Mouse (Mus musculus): ENCODE measurements around the gene Ppp1r3g. TPM values are rescaled to one million over a fixed set of nuclear protein-coding genes. Genes with fewer than 3 reads are reported as not detected.
A peak's percentile ranks its signal among the peaks of the same experiment; 100 is the strongest.

Gene Ppp1r3g
- polyA plus RNA-seq (2012; rRNA removed): 0.29 and 0.47 TPM in 2 replicates

- TF ChIP-seq CTCF (IDR thresholded peaks at IDR 0.05; ENCODE audit: borderline replicate concordance, extremely low read depth, insufficient read depth, insufficient read length) (no peak), POLR2A (IDR thresholded peaks at IDR 0.05; ENCODE audit: borderline replicate concordance, extremely low read depth, insufficient read depth, insufficient read length, poor library complexity, severe bottlenecking) (no peak)
- no peak for DNase-seq (ENCODE audit: low read depth)
Observed at GRCm38 (mm10) chr13:35958539-35958938, at the start of gene Ppp1r3g. Gene Ppp1r3g (plus strand): TSS chr13:35958839.

GRCm38 (mm10) chr13:35911476-35911875 is 47.2 kb upstream of the Ppp1r3g start:
- TF ChIP-seq CTCF (IDR thresholded peaks at IDR 0.05; ENCODE audit: borderline replicate concordance, extremely low read depth, insufficient read depth, insufficient read length): no peak
- no peak for TF ChIP-seq POLR2A (IDR thresholded peaks at IDR 0.05; ENCODE audit: borderline replicate concordance, extremely low read depth, insufficient read depth, insufficient read length, poor library complexity, severe bottlenecking)
- no peak for DNase-seq (ENCODE audit: low read depth)

GRCm38 (mm10) chr13:35937991-35938390 is 20.6 kb upstream of the Ppp1r3g start:
- peak; percentile 49 for DNase-seq (ENCODE audit: low read depth)
- no peak for TF ChIP-seq POLR2A (IDR thresholded peaks at IDR 0.05; ENCODE audit: borderline replicate concordance, extremely low read depth, insufficient read depth, insufficient read length, poor library complexity, severe bottlenecking)

GRCm38 (mm10) chr13:35939871-35940665 is 18.6 kb upstream of the Ppp1r3g start:
- no peak for TF ChIP-seq POLR2A (IDR thresholded peaks at IDR 0.05; ENCODE audit: borderline replicate concordance, extremely low read depth, insufficient read depth, insufficient read length, poor library complexity, severe bottlenecking)
- no peak for TF ChIP-seq CTCF (IDR thresholded peaks at IDR 0.05; ENCODE audit: borderline replicate concordance, extremely low read depth, insufficient read depth, insufficient read length)
- DNase-seq (ENCODE audit: low read depth): no peak

GRCm38 (mm10) chr13:35940934-35941333 is 17.7 kb upstream of the Ppp1r3g start:
- DNase-seq (ENCODE audit: low read depth): no peak
- TF ChIP-seq POLR2A (IDR thresholded peaks at IDR 0.05; ENCODE audit: borderline replicate concordance, extremely low read depth, insufficient read depth, insufficient read length, poor library complexity, severe bottlenecking) (no peak), CTCF (IDR thresholded peaks at IDR 0.05; ENCODE audit: borderline replicate concordance, extremely low read depth, insufficient read depth, insufficient read length) (no peak)

- DNase-seq (ENCODE audit: low read depth): no peak
- TF ChIP-seq POLR2A (IDR thresholded peaks at IDR 0.05; ENCODE audit: borderline replicate concordance, extremely low read depth, insufficient read depth, insufficient read length, poor library complexity, severe bottlenecking): no peak
- no peak for TF ChIP-seq CTCF (IDR thresholded peaks at IDR 0.05; ENCODE audit: borderline replicate concordance, extremely low read depth, insufficient read depth, insufficient read length)
Observed at GRCm38 (mm10) chr13:35946659-35947353, 11.8 kb upstream of the Ppp1r3g start.

- peak; percentile 90 for DNase-seq (ENCODE audit: low read depth)
- TF ChIP-seq CTCF (IDR thresholded peaks at IDR 0.05; ENCODE audit: borderline replicate concordance, extremely low read depth, insufficient read depth, insufficient read length) (peak; percentile 90), POLR2A (IDR thresholded peaks at IDR 0.05; ENCODE audit: borderline replicate concordance, extremely low read depth, insufficient read depth, insufficient read length, poor library complexity, severe bottlenecking) (no peak)
Observed at GRCm38 (mm10) chr13:35947354-35948000, 11.2 kb upstream of the Ppp1r3g start.

GRCm38 (mm10) chr13:35949814-35950455 is 8.7 kb upstream of the Ppp1r3g start:
- TF ChIP-seq CTCF (IDR thresholded peaks at IDR 0.05; ENCODE audit: borderline replicate concordance, extremely low read depth, insufficient read depth, insufficient read length) (no peak), POLR2A (IDR thresholded peaks at IDR 0.05; ENCODE audit: borderline replicate concordance, extremely low read depth, insufficient read depth, insufficient read length, poor library complexity, severe bottlenecking) (no peak)
- DNase-seq (ENCODE audit: low read depth): no peak

GRCm38 (mm10) chr13:35959391-35960067 is 890 bp downstream of the Ppp1r3g start:
- no peak for TF ChIP-seq CTCF (IDR thresholded peaks at IDR 0.05; ENCODE audit: borderline replicate concordance, extremely low read depth, insufficient read depth, insufficient read length)
- no peak for TF ChIP-seq POLR2A (IDR thresholded peaks at IDR 0.05; ENCODE audit: borderline replicate concordance, extremely low read depth, insufficient read depth, insufficient read length, poor library complexity, severe bottlenecking)
- no peak for DNase-seq (ENCODE audit: low read depth)

GRCm38 (mm10) chr13:35963583-35963982 is 4.9 kb downstream of the Ppp1r3g start:
- DNase-seq (ENCODE audit: low read depth): no peak
- TF ChIP-seq CTCF (IDR thresholded peaks at IDR 0.05; ENCODE audit: borderline replicate concordance, extremely low read depth, insufficient read depth, insufficient read length): no peak
- TF ChIP-seq POLR2A (IDR thresholded peaks at IDR 0.05; ENCODE audit: borderline replicate concordance, extremely low read depth, insufficient read depth, insufficient read length, poor library complexity, severe bottlenecking): no peak
